Mouse (Mus musculus) effector memory CD4-positive, alpha-beta T cell, adult 7 months (primary cell): ENCODE results near the gene 5430402E10Rik. TPM values are rescaled to one million over a fixed set of nuclear protein-coding genes. Genes with fewer than 3 reads are reported as not detected.

Experiments
- polyA plus RNA-seq: library from polyadenylated mRNA; unstranded; fragments of 100-300 nt; shearing (Covaris generic); gene quantifications from one replicate; pipeline ENCODE4 v1.2.1, GENCODE M21; 2017

5430402E10Rik gene
- polyA plus RNA-seq, result not detected

GRCm38 (mm10) chrX:77924962-77925361, at the start of gene 5430402E10Rik:
5430402E10Rik (minus strand) TSS chrX:77925062.

Other genes with a start within 250 kb of the 5430402E10Rik start
- gene Prkx, start 128.8 kb downstream of the 5430402E10Rik start, polyA plus RNA-seq, result 81.8 TPM
- gene Pbsn, start 71.4 kb downstream of the 5430402E10Rik start, polyA plus RNA-seq, result not detected
- gene Gm14744, start 60.3 kb downstream of the 5430402E10Rik start, polyA plus RNA-seq, result not detected
- not detected for gene Obp1a, start 166.3 kb upstream of the 5430402E10Rik start, polyA plus RNA-seq
- not detected for gene Gm5938, start 200.4 kb upstream of the 5430402E10Rik start, polyA plus RNA-seq